Mouse (Mus musculus): ENCODE results near the gene Nono. TPM values are rescaled to one million over a fixed set of nuclear protein-coding genes. Genes with fewer than 3 reads are reported as not detected.

Gene Nono
- 237 and 332 TPM in 2 replicates for polyA plus RNA-seq (2014; fragmentation: Nextera tagmentation; extraction: Ambion mirVana)

DNA sequence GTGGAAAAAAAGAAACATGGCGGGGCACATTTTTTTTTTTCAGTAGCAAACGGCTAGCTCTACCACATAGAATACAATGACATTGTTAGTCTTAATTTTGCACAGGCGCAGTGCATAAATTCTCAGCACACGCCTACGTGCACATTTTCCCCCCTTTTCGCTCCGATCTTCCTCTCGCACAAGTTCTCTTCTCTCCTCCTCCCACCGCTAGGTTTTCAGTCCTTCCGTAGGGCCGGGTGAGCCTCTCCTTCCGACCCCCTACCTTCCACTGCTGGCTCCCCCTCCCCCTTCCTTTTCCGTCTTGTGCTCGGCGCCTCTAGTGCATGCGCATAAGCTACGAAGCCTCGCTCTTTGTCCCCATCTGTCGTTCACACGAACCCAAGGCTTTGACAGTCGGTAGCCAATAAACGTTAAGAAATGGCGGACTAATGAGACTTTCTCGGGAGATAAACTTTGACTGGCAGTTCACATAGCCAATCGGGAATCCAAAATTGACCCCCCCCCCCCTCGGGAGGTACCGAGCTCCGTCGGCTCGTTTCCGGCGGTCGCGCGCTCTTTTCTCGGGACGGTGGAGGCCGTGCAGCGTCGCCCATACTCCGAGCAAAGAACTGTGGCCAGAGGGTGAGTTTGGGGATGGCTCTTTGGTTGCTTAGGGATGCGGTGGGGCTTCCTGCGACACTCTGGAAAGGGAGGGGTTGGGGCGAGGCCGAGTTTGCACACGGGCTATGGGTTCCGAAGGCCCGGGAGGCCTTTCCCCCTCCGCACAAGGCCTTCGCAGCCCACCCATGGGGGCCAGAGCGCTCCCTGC is at the start of gene Nono:
Gene Nono, plus strand, starts transcription at position 177 of the 808 bp plus-strand sequence.
- Histone ChIP-seq H3K9ac (replicated peaks; ENCODE audit: low read depth, low read length) (peak within 1 kb of the TSS; percentile 86), H3K27ac (ENCODE audit: low read depth, low read length) (peak within 1 kb of the TSS; percentile 90), H3K4me3 (ENCODE audit: low read depth, low read length) (peak within 1 kb of the TSS; percentile 56), H3K9me3 (ENCODE audit: control insufficient read depth, low read length) (no peaks in the 10 kb centered on the region), H3K36me3 (ENCODE audit: control insufficient read depth, insufficient read depth, low read length) (no peaks in the 10 kb centered on the region), H3K4me1 (ENCODE audit: control insufficient read depth, insufficient read depth, low read length) (no peaks in the 10 kb centered on the region), H3K4me2 (ENCODE audit: low read depth, low read length) (peak within 1 kb of the TSS; percentile 46), H3K27me3 (ENCODE audit: control insufficient read depth, insufficient read depth, low read length) (no peaks in the 10 kb centered on the region)
- WGBS, result 17% methylated on average over 50 of the region's 51 CpGs
- ATAC-seq (ENCODE audit: low read depth), result peak; percentile 96

DNA sequence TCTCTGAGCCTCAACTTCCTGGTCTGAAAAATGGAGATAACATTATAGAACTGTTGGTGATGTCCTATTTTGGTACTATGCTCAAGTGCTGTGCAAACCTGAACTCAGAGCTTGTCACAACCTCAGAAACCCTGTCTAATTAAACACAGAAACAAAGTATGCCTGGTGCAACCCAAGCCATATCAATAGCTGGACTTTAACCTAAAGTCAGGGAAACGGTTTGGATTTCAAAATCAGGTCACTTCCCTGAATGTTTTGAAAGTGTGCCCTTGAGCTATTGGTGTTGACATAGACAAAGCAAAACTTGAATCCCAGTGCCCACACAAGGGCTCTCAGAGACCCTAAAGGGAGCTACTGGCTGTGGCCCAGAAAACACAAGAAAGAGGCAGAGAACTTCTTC is 49.4 kb upstream of the Nono start:
- H3K4me1 ChIP-seq (ENCODE audit: control insufficient read depth, insufficient read depth, low read length), result no peaks in the 10 kb centered on the region
- no peak overlapping the region for H3K9ac ChIP-seq (replicated peaks; ENCODE audit: low read depth, low read length)
- no peak overlapping the region for H3K27ac ChIP-seq (ENCODE audit: low read depth, low read length)
- no peaks in the 10 kb centered on the region for H3K27me3 ChIP-seq (ENCODE audit: control insufficient read depth, insufficient read depth, low read length)
- H3K4me3 ChIP-seq (ENCODE audit: low read depth, low read length), result no peak overlapping the region
- no peak for ATAC-seq (ENCODE audit: low read depth)
- H3K4me2 ChIP-seq (ENCODE audit: low read depth, low read length), result no peak overlapping the region
- H3K36me3 ChIP-seq (ENCODE audit: control insufficient read depth, insufficient read depth, low read length), result no peaks in the 10 kb centered on the region
- 78% methylated on average over 1 of the region's 1 CpGs for WGBS
- no peaks in the 10 kb centered on the region for H3K9me3 ChIP-seq (ENCODE audit: control insufficient read depth, low read length)

DNA sequence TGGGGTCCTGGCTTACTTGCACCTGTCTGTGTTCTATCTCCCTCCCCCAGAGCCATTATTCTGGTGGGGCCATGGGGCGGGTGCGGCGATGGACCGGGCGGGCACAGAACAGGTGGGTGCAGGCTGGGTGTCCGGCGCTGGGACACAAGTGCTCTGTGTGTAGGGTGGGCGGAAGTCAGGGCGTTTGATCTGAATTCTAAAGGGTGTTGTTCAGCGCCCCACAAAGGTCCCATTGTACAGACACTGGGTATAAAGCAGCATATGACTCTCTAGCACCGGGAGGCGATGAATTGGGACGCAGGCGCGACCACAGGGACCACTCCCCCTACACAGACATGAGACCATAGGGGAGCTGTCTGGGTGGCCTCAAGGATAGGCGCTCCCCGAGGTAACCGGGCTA is 45.7 kb upstream of the Nono start:
- H3K4me3 ChIP-seq (ENCODE audit: low read depth, low read length), result no peak overlapping the region
- H3K9ac ChIP-seq (replicated peaks; ENCODE audit: low read depth, low read length), result no peak overlapping the region
- H3K27me3 ChIP-seq (ENCODE audit: control insufficient read depth, insufficient read depth, low read length), result no peaks in the 10 kb centered on the region
- no peaks in the 10 kb centered on the region for H3K4me1 ChIP-seq (ENCODE audit: control insufficient read depth, insufficient read depth, low read length)
- H3K4me2 ChIP-seq (ENCODE audit: low read depth, low read length), result no peak overlapping the region
- H3K36me3 ChIP-seq (ENCODE audit: control insufficient read depth, insufficient read depth, low read length), result no peaks in the 10 kb centered on the region
- WGBS, result 14% methylated on average over 18 of the region's 18 CpGs
- ATAC-seq (ENCODE audit: low read depth), result peak; percentile 5; the same call in 1 of the 2 replicates
- H3K9me3 ChIP-seq (ENCODE audit: control insufficient read depth, low read length), result no peaks in the 10 kb centered on the region
- no peak overlapping the region for H3K27ac ChIP-seq (ENCODE audit: low read depth, low read length)

DNA sequence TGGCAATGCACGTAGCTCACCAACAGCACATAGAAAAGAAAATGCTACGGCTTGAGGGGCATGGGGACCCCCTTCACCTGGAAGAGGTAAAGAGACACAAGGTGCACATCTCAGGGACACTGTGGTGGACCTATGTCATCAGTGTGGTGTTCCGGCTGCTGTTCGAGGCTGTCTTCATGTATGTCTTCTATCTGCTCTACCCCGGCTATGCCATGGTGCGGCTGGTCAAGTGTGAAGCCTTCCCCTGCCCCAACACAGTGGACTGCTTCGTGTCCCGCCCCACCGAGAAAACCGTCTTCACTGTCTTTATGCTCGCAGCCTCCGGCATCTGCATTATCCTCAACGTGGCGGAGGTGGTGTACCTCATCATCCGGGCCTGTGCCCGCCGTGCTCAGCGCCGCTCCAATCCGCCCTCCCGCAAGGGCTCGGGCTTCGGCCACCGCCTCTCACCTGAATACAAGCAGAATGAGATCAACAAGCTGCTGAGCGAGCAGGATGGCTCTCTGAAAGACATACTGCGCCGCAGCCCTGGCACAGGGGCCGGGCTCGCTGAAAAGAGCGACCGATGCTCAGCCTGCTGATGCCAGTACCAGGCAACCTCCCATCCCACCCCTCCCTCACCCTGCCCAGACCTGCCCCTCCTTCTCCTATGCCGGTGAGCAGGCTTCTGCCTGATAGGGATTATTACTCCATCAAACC is 44.5 kb upstream of the Nono start:
- H3K9ac ChIP-seq (replicated peaks; ENCODE audit: low read depth, low read length), result 0 out of 2 replicates have a peak overlapping the region, but pooled peaks have one; percentile 39
- no peaks in the 10 kb centered on the region for H3K9me3 ChIP-seq (ENCODE audit: control insufficient read depth, low read length)
- H3K4me3 ChIP-seq (ENCODE audit: low read depth, low read length), result peak overlapping the region; percentile 13; the same call in 1 of the 2 replicates
- peak; percentile 66 for ATAC-seq (ENCODE audit: low read depth)
- H3K4me1 ChIP-seq (ENCODE audit: control insufficient read depth, insufficient read depth, low read length), result no peaks in the 10 kb centered on the region
- no peak overlapping the region for H3K27ac ChIP-seq (ENCODE audit: low read depth, low read length)
- peak overlapping the region; percentile 42 for H3K4me2 ChIP-seq (ENCODE audit: low read depth, low read length)
- H3K36me3 ChIP-seq (ENCODE audit: control insufficient read depth, insufficient read depth, low read length), result no peaks in the 10 kb centered on the region
- 18% methylated on average over 29 of the region's 32 CpGs for WGBS
- no peaks in the 10 kb centered on the region for H3K27me3 ChIP-seq (ENCODE audit: control insufficient read depth, insufficient read depth, low read length)

DNA sequence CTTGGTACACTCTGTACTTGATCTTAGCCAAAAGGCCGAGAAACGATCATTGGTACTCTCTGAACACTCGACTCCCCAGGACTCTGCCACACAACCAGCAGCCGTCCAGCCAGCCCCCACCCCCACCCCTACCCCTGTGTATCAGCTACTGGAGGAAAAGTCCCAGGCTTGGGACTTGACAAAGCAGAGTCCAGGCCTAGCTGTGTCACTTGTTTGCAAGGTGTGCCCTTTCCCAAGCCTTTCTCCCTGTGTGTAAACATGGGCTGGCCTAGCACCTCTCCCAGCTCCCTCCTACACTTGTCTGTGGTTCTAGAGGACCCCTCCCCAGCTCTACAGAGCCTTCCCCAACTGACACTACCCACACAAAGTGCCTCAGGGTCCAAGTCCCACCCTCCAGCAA is 42.9 kb upstream of the Nono start:
- H3K4me3 ChIP-seq (ENCODE audit: low read depth, low read length), result no peak overlapping the region
- no peak overlapping the region for H3K9ac ChIP-seq (replicated peaks; ENCODE audit: low read depth, low read length)
- H3K4me1 ChIP-seq (ENCODE audit: control insufficient read depth, insufficient read depth, low read length), result no peaks in the 10 kb centered on the region
- no peak for ATAC-seq (ENCODE audit: low read depth)
- no peaks in the 10 kb centered on the region for H3K27me3 ChIP-seq (ENCODE audit: control insufficient read depth, insufficient read depth, low read length)
- no peak overlapping the region for H3K27ac ChIP-seq (ENCODE audit: low read depth, low read length)
- no peaks in the 10 kb centered on the region for H3K36me3 ChIP-seq (ENCODE audit: control insufficient read depth, insufficient read depth, low read length)
- no peak overlapping the region for H3K4me2 ChIP-seq (ENCODE audit: low read depth, low read length)
- H3K9me3 ChIP-seq (ENCODE audit: control insufficient read depth, low read length), result no peaks in the 10 kb centered on the region
- 29% methylated on average over 4 of the region's 4 CpGs for WGBS

DNA sequence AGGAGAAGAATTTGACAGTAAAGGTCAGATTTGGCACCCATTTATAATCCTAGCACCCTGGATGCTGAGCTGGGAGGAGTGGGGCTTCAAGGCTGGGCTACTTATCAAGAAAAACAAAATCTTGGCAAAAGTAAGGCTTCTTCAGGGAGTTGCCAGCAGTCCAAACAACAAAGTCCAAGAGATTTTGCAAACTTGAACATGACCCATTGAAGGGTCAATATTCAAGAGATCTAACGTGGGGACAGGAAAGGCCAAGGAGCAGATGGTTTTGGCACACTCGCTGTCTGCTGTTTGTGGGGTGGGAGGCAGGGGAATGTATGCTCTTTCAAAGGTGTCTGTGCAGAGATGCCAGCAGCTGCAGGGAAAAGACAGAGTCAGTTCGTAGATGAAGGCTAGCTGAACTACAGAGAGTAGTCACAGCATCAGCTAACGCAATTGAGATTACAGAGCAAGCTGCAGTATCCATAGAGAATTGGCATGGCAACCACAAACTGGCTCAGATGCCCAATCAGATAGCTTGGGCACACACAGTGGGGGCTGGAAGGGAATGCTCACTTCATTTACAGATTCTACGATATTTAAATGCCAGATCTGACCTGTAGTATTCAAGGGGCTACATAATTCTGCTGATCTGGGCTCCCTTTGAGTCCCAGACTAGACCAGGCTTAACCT is 40.1 kb upstream of the Nono start:
- 61% methylated on average over 5 of the region's 5 CpGs for WGBS
- Histone ChIP-seq H3K36me3 (ENCODE audit: control insufficient read depth, insufficient read depth, low read length) (no peaks in the 10 kb centered on the region), H3K4me1 (ENCODE audit: control insufficient read depth, insufficient read depth, low read length) (no peaks in the 10 kb centered on the region), H3K27ac (ENCODE audit: low read depth, low read length) (no peak overlapping the region), H3K4me3 (ENCODE audit: low read depth, low read length) (no peak overlapping the region), H3K9me3 (ENCODE audit: control insufficient read depth, low read length) (no peaks in the 10 kb centered on the region), H3K27me3 (ENCODE audit: control insufficient read depth, insufficient read depth, low read length) (no peaks in the 10 kb centered on the region), H3K4me2 (ENCODE audit: low read depth, low read length) (no peak overlapping the region), H3K9ac (replicated peaks; ENCODE audit: low read depth, low read length) (no peak overlapping the region)
- no peak for ATAC-seq (ENCODE audit: low read depth)

DNA sequence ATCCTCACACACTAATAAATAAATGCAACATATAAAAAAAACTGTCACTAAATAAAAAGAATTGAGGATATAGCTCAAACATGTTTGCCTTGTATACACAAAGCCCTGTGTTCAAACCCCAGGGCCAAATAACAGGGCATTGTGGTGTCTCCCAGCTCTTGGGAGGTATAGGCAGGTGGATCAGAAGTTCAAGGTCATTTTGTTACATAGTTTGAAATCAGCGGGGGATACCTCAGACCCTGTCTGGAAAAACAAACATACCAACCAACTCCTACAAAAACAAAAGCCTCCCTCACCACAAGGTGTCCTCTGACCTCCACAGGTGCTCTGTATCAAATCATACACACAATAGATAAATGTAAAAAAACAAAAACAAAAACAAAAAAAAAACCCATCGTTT is 34.8 kb upstream of the Nono start:
- Histone ChIP-seq H3K9ac (replicated peaks; ENCODE audit: low read depth, low read length) (no peak overlapping the region), H3K4me3 (ENCODE audit: low read depth, low read length) (no peak overlapping the region), H3K27me3 (ENCODE audit: control insufficient read depth, insufficient read depth, low read length) (no peaks in the 10 kb centered on the region), H3K4me1 (ENCODE audit: control insufficient read depth, insufficient read depth, low read length) (no peaks in the 10 kb centered on the region), H3K36me3 (ENCODE audit: control insufficient read depth, insufficient read depth, low read length) (no peaks in the 10 kb centered on the region), H3K27ac (ENCODE audit: low read depth, low read length) (no peak overlapping the region), H3K4me2 (ENCODE audit: low read depth, low read length) (no peak overlapping the region), H3K9me3 (ENCODE audit: control insufficient read depth, low read length) (no peaks in the 10 kb centered on the region)
- 50% methylated on average over 2 of the region's 2 CpGs for WGBS
- ATAC-seq (ENCODE audit: low read depth), result no peak

DNA sequence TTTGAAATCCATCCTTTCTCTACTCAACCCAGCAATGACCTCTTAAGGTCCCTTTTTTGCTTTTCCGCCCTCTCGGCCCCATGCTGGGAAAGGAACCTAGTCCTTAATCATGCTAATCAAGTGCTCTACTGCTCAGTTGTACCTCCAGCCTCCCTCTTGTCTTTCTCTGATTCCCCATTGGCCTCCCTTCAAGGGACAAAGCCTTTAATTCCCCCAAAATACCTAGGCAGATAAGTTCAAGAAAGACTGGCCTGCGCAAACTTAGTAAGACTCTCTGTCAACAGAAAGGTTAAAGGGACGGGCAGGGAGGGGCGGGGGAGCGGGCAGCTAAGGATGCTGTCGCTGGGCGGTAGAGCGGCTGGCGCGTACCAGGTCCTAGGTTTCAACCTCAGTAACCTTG is 32.7 kb upstream of the Nono start:
- H3K27ac ChIP-seq (ENCODE audit: low read depth, low read length), result no peak overlapping the region
- no peak for ATAC-seq (ENCODE audit: low read depth)
- 24% methylated on average over 11 of the region's 11 CpGs for WGBS
- H3K36me3 ChIP-seq (ENCODE audit: control insufficient read depth, insufficient read depth, low read length), result no peaks in the 10 kb centered on the region
- no peaks in the 10 kb centered on the region for H3K9me3 ChIP-seq (ENCODE audit: control insufficient read depth, low read length)
- H3K4me1 ChIP-seq (ENCODE audit: control insufficient read depth, insufficient read depth, low read length), result no peaks in the 10 kb centered on the region
- H3K4me2 ChIP-seq (ENCODE audit: low read depth, low read length), result no peak overlapping the region
- H3K27me3 ChIP-seq (ENCODE audit: control insufficient read depth, insufficient read depth, low read length), result no peaks in the 10 kb centered on the region
- no peak overlapping the region for H3K4me3 ChIP-seq (ENCODE audit: low read depth, low read length)
- H3K9ac ChIP-seq (replicated peaks; ENCODE audit: low read depth, low read length), result no peak overlapping the region

Data from neural tube, embryonic 14.5 days (tissue).